Mouse (Mus musculus) CH12.LX (cell line): ENCODE results near the gene Map3k20. TPM values are rescaled to one million over a fixed set of nuclear protein-coding genes. Genes with fewer than 3 reads are reported as not detected.
A peak's percentile ranks its signal among the peaks of the same experiment; 100 is the strongest.

ENCODE experiments used
- DNase-seq: peaks from one replicate; pipeline ENCODE4 v3.0.0-alpha.2; 2013; ENCODE audit errors: extremely low read depth
- H3K27ac ChIP-seq: 2 replicates; pipeline ENCODE4 v1.5.1; 2012; ENCODE audit warnings: low read depth, mild to moderate bottlenecking, control low read depth, moderate library complexity; ENCODE audit not compliant: insufficient read depth
- H3K27me3 ChIP-seq: replicated peaks from 2 replicates; pipeline ENCODE3; 2012; ENCODE audit warnings: inconsistent platforms
- H3K36me3 ChIP-seq, 2 experiments: replicated peaks in 1 of 2; 2 replicates each; pipeline versions ENCODE3 to v1.6.1; 2012; ENCODE audit warnings: inconsistent platforms in 1 of 2, low read length in 1 of 2, mild to moderate bottlenecking in 1 of 2, mixed read lengths in 1 of 2, moderate library complexity in 1 of 2; ENCODE audit not compliant: control insufficient read depth in 1 of 2, insufficient read depth in 1 of 2
- H3K4me1 ChIP-seq, 2 experiments: 2 replicates each; pipeline ENCODE4 v1.6.1; 2012; ENCODE audit warnings: inconsistent platforms in 1 of 2, moderate library complexity in 1 of 2; ENCODE audit not compliant: insufficient read depth in 2 of 2, control insufficient read depth in 1 of 2
- H3K4me2 ChIP-seq: 2 replicates; pipeline ENCODE4 v1.6.1; 2012; ENCODE audit warnings: low read depth, mild to moderate bottlenecking, control low read depth; ENCODE audit not compliant: poor library complexity, insufficient read depth, severe bottlenecking
- H3K4me3 ChIP-seq, 3 experiments: fragments of 150-350 bp in 1 of 3; sonication (generic) in 1 of 3; replicated peaks in 1 of 3; 2 replicates each; pipeline versions ENCODE3 to v1.5.1; 2011 to 2012; ENCODE audit warnings: low read depth in 2 of 3, low read length in 2 of 3, mild to moderate bottlenecking in 2 of 3, moderate library complexity in 2 of 3, control low read depth in 1 of 3, improper control_type of control experiment in 1 of 3, inconsistent platforms in 1 of 3, mixed read lengths in 1 of 3; ENCODE audit not compliant: poor library complexity in 1 of 3
- H3K79me2 ChIP-seq: replicated peaks from 2 replicates; pipeline ENCODE4 v1.6.1; 2012; ENCODE audit warnings: mild to moderate bottlenecking, moderate library complexity; ENCODE audit not compliant: control insufficient read depth, poor library complexity, insufficient read depth, severe bottlenecking; ENCODE audit errors: extremely low read depth
- H3K9ac ChIP-seq: 2 replicates; pipeline ENCODE4 v1.6.1; 2012; ENCODE audit warnings: low read depth, mild to moderate bottlenecking, control low read depth, moderate library complexity; ENCODE audit not compliant: insufficient read depth
- H3K9me3 ChIP-seq: replicated peaks from 2 replicates; pipeline ENCODE3; 2012; ENCODE audit warnings: low read length, inconsistent platforms, mixed read lengths
- ELF1 ChIP-seq: IDR thresholded peaks from 2 replicates; pipeline ENCODE4 v1.6.1; 2014; ENCODE audit warnings: low read depth, mild to moderate bottlenecking, inconsistent platforms, low read length, improper control_type of control experiment
- EP300 ChIP-seq: IDR thresholded peaks from 2 replicates; pipeline ENCODE4 v1.6.1; 2011; ENCODE audit warnings: low read length, improper control_type of control experiment
- IRF4 ChIP-seq: IDR thresholded peaks from 2 replicates; pipeline ENCODE4 v1.6.1; 2014; ENCODE audit warnings: low read depth, mild to moderate bottlenecking, inconsistent platforms, low read length, improper control_type of control experiment
- MAFK ChIP-seq: IDR thresholded peaks from 2 replicates; pipeline ENCODE4 v1.6.1; 2011; ENCODE audit warnings: low read length, improper control_type of control experiment; ENCODE audit not compliant: insufficient replicate concordance
- MAX ChIP-seq: IDR thresholded peaks from 2 replicates; pipeline ENCODE4 v1.6.1; 2011; ENCODE audit warnings: low read length, improper control_type of control experiment
- MAZ ChIP-seq: IDR thresholded peaks from 2 replicates; pipeline ENCODE4 v1.6.1; 2012; ENCODE audit warnings: low read depth, mild to moderate bottlenecking, inconsistent platforms, low read length, improper control_type of control experiment, moderate library complexity
- MEF2A ChIP-seq: IDR thresholded peaks from 2 replicates; pipeline ENCODE4 v1.6.1; 2014; ENCODE audit warnings: low read depth, mild to moderate bottlenecking, inconsistent platforms, low read length, improper control_type of control experiment, borderline replicate concordance
- PAX5 ChIP-seq: IDR thresholded peaks from 2 replicates; pipeline ENCODE4 v1.6.1; 2012; ENCODE audit warnings: low read length, inconsistent platforms, mixed read lengths
- POLR2AphosphoS2 ChIP-seq: IDR thresholded peaks from 2 replicates; pipeline ENCODE4 v1.6.1; 2011; ENCODE audit warnings: low read depth, low read length, improper control_type of control experiment
- RAD21 ChIP-seq: IDR thresholded peaks from 2 replicates; pipeline ENCODE4 v1.6.1; 2011; ENCODE audit warnings: low read depth, mild to moderate bottlenecking, low read length, improper control_type of control experiment, moderate library complexity
- RCOR1 ChIP-seq: conservative IDR thresholded peaks from 2 replicates; pipeline ENCODE4 v1.6.1; 2012; ENCODE audit warnings: low read depth, mild to moderate bottlenecking, inconsistent platforms, low read length, improper control_type of control experiment
- SIN3A ChIP-seq: IDR thresholded peaks from 2 replicates; pipeline ENCODE4 v1.6.1; 2012; ENCODE audit warnings: low read length, improper control_type of control experiment, inconsistent platforms
- TBP ChIP-seq: conservative IDR thresholded peaks from 2 replicates; pipeline ENCODE4 v1.6.1; 2011; ENCODE audit warnings: low read depth, low read length, improper control_type of control experiment
- TCF12 ChIP-seq: IDR thresholded peaks from 2 replicates; pipeline ENCODE4 v1.6.1; 2014; ENCODE audit warnings: low read depth, mild to moderate bottlenecking, inconsistent platforms, low read length, improper control_type of control experiment
- UBTF ChIP-seq: IDR thresholded peaks from 2 replicates; pipeline ENCODE4 v1.6.1; 2012; ENCODE audit warnings: low read depth, mild to moderate bottlenecking, inconsistent platforms, low read length, improper control_type of control experiment, moderate library complexity
- USF1 ChIP-seq: IDR thresholded peaks from 2 replicates; pipeline ENCODE4 v1.6.1; 2014; ENCODE audit warnings: low read depth, mild to moderate bottlenecking, inconsistent platforms, low read length, improper control_type of control experiment
- ZC3H11A ChIP-seq: IDR thresholded peaks from 2 replicates; pipeline ENCODE4 v1.6.1; 2012; ENCODE audit warnings: low read depth, mild to moderate bottlenecking, inconsistent platforms, low read length, improper control_type of control experiment
- ZKSCAN1 ChIP-seq: IDR thresholded peaks from 2 replicates; pipeline ENCODE4 v1.6.1; 2012; ENCODE audit warnings: low read depth, inconsistent platforms, low read length, improper control_type of control experiment, borderline replicate concordance
- ZMIZ1 ChIP-seq: IDR thresholded peaks from 2 replicates; pipeline ENCODE4 v1.6.1; 2012; ENCODE audit warnings: low read depth, mild to moderate bottlenecking, inconsistent platforms, low read length, improper control_type of control experiment
- ZNF384 ChIP-seq: IDR thresholded peaks from 2 replicates; pipeline ENCODE4 v1.6.1; 2012; ENCODE audit warnings: low read depth, low read length, improper control_type of control experiment, inconsistent platforms
- dilution Hi-C: fragments of 300-500 bp; cut with MboI; formaldehyde crosslinking; loops from 2 replicates; pipeline ENCODE4 v1.14.3; 2020; ENCODE audit warnings: low sequenced_read_pairs; ENCODE audit not compliant: extremely low pct_unique_long_range_greater_than_20kb, extremely low pct_ligation_motif_present
- in situ Hi-C: fragments of 300-500 bp; cut with MboI; formaldehyde crosslinking; loops from 3 replicates; pipeline ENCODE4 v1.14.3; 2019; ENCODE audit warnings: low sequenced_read_pairs, low pct_ligation_motif_present, low pct_unique_long_range_greater_than_20kb, mixed read lengths
- polyA plus RNA-seq: library from polyadenylated mRNA; unstranded; fragments of >175 nt; gene quantifications from 2 replicates; pipeline ENCODE4 v1.2.1, GENCODE M21; 2012; ENCODE audit warnings: low read depth; ENCODE audit not compliant: insufficient read length
- total RNA-seq, 2 experiments: library from RNA; depleted of rRNA; stranded (reverse); fragments of 300-350 nt in 1 of 2; fragments of >200 nt in 1 of 2; gene quantifications; 2 replicates each; pipeline ENCODE4 v1.2.3; 2012 to 2014

The Map3k20 gene
- total and polyA plus RNA-seq, 3 experiments = 4.1 to 6.6 (median 6.1) TPM

DNA sequence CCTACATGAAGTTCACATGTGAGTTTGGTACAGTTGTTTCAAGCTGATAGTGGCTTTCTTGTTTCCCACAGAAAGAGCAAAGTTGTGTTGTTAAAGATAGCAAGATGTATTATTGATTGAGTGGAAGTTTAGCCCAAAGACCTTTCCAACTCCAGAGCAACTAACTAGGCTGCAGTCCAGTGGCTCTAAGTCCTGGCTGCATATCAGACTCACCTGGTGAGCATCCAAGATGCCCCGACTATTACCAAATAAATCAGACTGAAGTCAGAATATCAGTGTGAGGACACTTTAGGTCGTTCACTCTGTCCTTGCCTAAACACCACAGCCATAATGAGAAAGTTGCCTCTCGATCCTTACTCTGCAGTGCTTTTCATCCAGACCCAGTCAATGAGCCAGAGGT lies 59.8 kb downstream of the Map3k20 start:
- Histone ChIP-seq H3K27ac (no peak overlapping the region), H3K4me3 (no peak overlapping the region), H3K9ac (no peak overlapping the region), H3K36me3 (no peaks in the 10 kb centered on the region), H3K79me2 (no peaks in the 10 kb centered on the region), H3K4me2 (no peak overlapping the region), H3K4me1 (no peaks in the 10 kb centered on the region), H3K27me3 (no peaks in the 10 kb centered on the region), H3K9me3 (no peaks in the 10 kb centered on the region)
- dilution Hi-C loops (no loop called here), in situ Hi-C loops (no loop called here)
- TF ChIP-seq MAFK = no peak
- TF ChIP-seq POLR2AphosphoS2 = no peak
- DNase-seq = no peak

- Histone ChIP-seq H3K4me2 (no peak overlapping the region), H3K4me1 (no peaks in the 10 kb centered on the region), H3K79me2 (no peaks in the 10 kb centered on the region), H3K36me3 (no peaks in the 10 kb centered on the region), H3K9me3 (no peaks in the 10 kb centered on the region), H3K27ac (no peak overlapping the region), H3K4me3 (no peak overlapping the region), H3K27me3 (no peaks in the 10 kb centered on the region), H3K9ac (no peak overlapping the region)
- in situ Hi-C loops (no loop called here), dilution Hi-C loops (no loop called here)
- TF ChIP-seq USF1 (no peak), ZMIZ1 (no peak), MAFK (0 out of 2 replicates have a peak, but pooled peaks have one; percentile 38), RCOR1 (no peak), EP300 (no peak), UBTF (no peak)
- DNase-seq = no peak
These were observed 65.9 kb downstream of the Map3k20 start for GRCm38 (mm10) chr2:72351329-72351728.

DNA sequence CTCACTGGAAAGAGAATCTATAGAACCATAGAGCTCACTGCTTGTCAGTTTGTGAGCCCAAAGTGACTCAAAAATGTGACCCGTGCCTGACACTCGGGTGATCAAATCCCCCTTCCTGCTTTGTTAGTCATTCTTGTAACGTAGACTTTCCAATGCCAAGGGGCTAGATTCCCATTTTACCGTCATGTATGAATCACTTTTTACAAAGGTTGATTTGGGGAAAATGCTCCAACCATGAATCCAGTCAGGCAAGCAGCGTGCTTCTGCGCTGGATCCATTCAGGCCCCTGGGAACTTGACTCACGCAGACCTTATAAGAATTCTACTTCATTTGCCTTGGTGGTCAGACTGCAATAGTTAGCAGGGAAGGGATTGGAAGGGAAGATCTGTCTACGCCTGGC lies 66.3 kb downstream of the Map3k20 start:
- Histone ChIP-seq H3K9me3 (no peaks in the 10 kb centered on the region), H3K27ac (no peak overlapping the region; the same call in 1 of the 2 replicates), H3K36me3 (no peaks in the 10 kb centered on the region), H3K4me2 (no peak overlapping the region), H3K79me2 (no peaks in the 10 kb centered on the region), H3K27me3 (no peaks in the 10 kb centered on the region), H3K4me3 (no peak overlapping the region), H3K9ac (no peak overlapping the region), H3K4me1 (no peaks in the 10 kb centered on the region)
- TF ChIP-seq TCF12 (no peak), TBP (no peak), ZKSCAN1 (no peak), MAFK (no peak), EP300 (no peak), MEF2A (no peak), ZMIZ1 (no peak), ELF1 (no peak), ZNF384 (no peak), IRF4 (no peak), MAZ (no peak), ZC3H11A (no peak), MAX (no peak), POLR2AphosphoS2 (no peak), SIN3A (no peak), PAX5 (no peak), RAD21 (no peak)
- no peak for DNase-seq
- in situ Hi-C loops (no loop called here), dilution Hi-C loops (no loop called here)
